Mouse (Mus musculus) CD8-positive naive resting alpha-beta T cell, adult 2 months (primary cell): ENCODE measurements around the gene Vkorc1.

ENCODE experiments used
- DNase-seq, 2 experiments: peaks; one replicate each; pipeline ENCODE4 v3.0.0; 2022; ENCODE audit warnings: low read depth in 2 of 2, low spot score in 2 of 2

Gene Vkorc1

DNA sequence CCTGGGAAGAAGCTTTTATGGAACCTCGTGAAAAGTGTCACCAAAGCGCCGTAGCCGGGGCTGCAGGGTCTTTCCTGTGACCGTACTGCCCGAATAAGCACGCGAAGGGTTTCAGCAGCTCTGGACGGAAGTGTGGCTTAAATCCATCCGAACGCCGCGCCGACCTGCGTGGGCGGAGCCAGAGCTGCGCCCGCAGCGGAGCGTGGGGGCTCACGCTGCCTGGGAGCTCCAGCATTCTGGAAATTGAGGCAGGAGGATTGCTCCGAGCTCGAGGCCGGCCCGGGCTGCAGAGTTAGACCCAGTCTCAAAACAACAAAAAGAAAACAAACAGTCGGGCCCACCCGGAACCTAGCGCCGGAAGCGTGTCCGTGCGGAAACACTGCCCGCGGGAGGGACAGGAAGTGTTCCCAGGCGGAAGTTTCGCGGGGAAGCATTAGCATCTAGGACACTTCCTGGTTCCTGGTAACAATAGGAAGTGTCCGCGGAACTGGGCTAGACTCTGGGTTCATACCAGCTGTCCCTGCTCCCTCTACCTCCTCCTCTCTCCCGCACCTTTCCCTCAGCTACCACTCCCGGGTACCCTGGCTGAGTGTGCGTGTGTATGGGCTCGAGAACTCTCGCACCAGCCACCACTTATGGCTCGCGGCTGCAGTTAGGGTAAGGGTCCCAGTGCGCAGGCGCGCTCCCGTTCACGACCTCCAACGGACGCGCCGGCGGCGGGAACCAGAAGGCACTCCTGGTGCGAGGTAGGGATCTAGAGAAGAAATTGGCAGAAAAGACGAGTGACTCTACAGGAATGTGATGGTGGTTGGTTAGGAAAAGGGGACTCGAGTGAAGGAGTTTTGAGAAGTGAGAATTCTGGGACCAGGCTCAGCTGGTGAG lies 18.7 kb downstream of the Vkorc1 start, which contains the start of gene Zfp668:
Gene Zfp668 (minus strand): TSS at position 362 of the 882 bp plus-strand sequence.
- DNase-seq: peak; percentile 87 to 92

DNA sequence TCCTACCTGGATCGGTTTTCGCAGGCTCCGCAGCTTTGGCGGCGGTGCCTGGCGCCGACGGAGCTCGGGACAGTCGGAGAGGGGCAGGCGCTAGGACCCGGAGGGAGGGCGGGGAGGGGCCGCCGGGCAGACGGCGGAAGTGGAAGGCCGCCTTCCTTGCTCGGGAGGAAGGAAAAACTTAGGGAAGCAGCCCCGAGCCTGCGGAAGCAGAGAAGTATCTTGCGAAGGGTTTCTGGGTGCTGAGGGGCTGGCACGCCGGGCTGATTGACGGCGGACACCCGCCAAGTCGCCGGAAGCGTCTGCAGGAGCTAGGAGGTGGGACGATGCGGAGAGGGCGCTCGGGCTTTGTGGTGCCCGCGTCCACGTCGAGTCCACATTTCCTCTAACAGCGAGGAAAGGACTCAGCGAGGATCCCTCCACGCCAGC lies 19.4 kb downstream of the Vkorc1 start, which contains the start of gene Zfp646:
Gene Zfp646 (plus strand): TSS at position 181 of the 426 bp plus-strand sequence.
- peak; percentile 61 to 66 for DNase-seq

DNA sequence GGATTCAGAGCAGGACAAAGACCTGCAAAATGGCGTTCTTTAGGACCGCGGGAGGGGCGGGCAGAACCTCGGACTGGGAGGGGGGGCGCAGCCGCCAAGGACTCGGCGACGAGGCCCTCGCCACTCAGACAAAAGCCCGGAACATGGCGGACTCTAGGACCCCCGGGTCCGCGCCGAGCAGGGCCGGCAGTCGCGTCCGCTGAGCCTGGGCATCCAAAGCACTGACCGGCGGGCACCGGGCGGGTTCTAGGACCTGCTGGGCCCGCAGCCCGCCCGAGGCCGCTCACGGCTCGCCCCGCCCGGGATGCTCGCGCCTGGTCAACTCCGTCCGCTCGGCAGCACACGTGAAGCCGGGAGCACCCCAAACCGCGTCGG lies 19.8 kb downstream of the Vkorc1 start:
- DNase-seq: peak; percentile 64 to 78

DNA sequence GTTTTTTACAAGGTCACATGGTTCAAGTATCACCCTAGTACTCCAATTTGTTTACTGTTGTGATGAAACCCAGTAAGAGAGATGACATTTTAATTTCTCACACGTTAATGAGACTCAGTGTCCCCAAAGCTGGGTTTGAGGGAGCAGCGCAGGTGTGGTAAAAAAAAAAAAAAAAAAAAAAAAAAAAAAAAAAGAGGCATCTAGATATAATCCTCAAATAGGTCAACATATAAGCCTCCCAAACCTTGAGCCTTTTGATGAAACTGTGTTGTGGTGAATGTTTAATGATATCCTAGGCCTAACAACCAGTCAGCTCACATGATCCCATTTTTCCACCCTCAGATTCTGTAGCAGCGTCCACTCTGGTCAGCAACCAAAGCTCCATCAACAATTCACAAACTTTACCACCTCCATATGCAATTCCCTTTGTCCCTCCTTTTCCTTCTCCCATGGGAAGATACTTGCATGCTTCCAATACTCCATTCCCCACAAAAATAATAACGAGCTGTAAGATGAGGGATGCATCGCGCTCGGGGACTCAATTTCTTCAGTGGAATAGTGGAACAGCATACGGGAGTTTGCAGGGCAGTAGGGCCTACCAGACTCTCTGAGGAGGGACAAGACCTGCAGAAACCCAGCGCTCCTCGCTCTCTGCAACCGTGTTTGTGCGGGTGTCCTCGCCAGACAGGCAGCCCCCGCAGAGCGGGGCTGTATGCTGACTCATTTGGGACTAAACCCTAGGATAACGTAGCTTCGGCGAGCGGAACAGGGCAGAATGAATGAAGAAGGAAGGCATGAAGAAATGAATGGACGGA lies 20.4 kb downstream of the Vkorc1 start:
- DNase-seq: no peak

DNA sequence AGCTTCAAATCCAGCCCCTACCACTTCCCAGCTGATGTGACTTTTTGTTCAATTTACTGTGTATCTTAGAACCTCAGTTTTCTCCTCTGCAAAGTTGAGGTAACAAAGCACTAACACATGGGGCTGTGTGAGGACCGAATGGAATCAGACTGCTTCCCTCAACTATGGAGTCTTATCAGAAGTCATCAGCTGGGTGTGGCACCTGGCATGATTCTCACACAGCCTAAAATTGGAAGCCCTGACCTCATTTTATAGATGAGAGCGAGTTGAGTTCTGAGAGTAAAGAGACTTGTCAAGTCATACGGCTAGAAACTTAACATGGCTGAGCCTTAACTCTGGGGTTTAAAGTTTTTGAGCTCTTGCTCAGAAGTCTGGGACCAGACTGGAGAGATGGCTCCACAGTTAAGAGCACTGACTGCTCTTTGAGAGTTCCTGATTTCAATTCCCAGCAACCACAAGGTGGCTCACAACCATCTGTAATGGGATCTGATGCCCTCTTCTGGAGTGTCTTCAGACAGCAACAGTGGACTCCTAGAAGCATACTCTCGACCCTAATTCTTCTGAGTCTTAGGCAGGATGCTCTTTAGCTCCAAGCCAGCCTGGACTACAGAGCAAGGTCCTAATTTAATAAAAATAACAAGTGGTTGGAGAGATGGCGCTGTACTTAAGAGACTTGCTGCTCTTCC lies 25.1 kb downstream of the Vkorc1 start:
- no peak for DNase-seq

DNA sequence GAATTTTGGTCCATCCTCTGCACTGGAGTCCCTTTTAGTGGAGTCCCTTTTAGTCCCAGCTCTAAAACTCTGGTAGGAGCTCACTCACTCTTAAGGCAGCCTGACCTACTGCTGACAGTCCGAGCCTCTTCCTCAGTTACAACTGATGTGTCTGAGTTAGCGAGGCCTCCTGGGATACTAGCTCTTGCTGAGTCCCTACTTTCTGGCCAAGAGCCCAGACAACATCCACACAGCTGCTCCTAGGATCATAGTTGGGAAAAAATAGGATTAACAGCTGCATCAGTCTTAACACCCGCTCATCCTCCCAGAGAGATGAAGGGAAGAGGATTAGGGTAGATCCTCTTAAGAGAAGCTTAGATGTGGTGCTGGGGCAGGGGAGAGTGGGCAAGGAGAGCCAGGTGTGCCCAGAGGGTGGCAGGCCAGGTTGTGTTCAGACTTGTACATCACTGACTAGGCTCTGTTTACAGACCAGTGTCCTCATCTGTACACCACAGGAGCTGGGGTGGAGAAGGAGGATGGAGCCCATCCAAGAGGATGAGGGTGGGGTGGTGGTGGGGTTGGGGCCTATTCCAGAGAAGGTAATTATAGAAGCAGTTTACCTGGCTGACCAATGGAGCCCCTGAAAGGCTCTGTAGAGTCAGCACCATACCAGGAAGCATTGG lies 26.1 kb downstream of the Vkorc1 start:
- no peak for DNase-seq

DNA sequence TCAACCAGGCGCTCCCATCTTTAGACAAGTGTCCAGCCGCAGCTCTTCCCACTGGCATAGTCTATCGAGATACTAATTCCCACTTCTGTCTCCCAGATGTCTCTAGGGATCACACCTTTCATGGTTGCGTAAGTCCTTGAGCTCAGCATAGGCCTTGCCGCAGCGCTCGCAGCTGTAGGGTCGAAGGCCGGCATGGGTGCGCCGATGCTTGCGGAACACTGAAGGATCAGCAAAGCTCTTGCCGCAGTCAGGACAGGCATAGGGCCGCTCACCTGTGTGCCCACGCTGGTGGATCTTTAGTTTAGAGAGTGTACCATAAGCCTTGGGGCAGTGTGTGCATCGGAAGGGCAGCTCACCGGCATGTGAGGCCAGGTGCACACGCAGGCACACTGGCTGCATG lies 27.8 kb downstream of the Vkorc1 start:
- no peak for DNase-seq

DNA sequence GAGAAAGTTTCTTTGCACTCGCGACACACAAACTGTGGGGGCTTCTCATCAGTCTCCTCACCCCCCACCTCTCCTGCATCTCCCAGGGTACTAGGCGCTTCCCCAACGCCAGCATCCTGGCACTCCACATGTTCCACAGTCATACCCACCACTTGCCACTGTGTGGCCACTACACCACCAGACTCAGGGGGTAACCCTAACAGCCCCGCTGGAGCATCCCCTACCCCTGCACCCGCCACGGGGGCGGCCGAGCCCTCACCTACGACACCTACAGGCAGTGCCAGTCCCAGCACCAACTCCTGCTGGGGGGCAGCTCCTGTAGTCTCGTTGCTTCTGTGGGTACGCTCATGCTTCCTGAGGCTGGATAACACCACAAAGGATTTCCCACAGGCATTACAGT lies 29.0 kb downstream of the Vkorc1 start:
- no peak for DNase-seq

DNA sequence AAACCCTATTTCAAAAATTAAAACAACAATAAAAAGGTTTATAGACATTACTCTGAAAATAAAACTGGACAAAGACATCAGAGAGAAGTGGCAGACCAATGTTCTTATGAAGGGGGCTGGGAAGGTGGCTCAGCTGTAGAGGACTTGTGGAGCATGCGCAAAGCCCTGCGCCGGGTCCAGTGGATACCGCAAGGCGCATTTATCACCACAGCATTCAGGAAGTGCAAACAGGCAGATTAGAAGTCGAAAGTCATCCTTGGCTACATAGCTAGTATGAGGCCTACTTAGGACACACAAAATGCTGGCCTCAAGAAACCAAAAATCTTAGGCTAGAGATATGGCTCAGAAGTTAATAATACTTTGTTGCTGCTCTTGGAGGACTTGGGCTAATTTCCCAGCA lies 37.2 kb downstream of the Vkorc1 start:
- DNase-seq: no peak

DNA sequence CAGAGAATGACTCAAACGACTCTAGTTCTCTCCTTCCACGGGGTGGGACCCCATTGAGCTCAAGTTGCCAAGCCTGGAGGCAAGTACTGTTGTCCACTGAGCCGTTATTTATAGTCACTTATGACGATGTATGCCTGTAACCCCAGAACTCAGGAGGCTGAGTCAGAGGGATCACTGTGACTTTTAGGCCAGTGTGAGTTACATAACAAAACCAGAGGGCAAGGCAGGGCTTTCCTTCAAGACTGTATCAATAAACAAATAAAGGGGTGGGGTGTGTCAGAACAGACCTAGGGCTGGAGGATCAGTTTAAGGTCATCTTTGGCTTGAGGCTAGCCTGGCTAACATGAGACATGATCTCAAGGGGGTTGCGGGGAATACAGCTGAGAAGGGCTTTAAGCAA lies 44.5 kb downstream of the Vkorc1 start:
- no peak for DNase-seq

DNA sequence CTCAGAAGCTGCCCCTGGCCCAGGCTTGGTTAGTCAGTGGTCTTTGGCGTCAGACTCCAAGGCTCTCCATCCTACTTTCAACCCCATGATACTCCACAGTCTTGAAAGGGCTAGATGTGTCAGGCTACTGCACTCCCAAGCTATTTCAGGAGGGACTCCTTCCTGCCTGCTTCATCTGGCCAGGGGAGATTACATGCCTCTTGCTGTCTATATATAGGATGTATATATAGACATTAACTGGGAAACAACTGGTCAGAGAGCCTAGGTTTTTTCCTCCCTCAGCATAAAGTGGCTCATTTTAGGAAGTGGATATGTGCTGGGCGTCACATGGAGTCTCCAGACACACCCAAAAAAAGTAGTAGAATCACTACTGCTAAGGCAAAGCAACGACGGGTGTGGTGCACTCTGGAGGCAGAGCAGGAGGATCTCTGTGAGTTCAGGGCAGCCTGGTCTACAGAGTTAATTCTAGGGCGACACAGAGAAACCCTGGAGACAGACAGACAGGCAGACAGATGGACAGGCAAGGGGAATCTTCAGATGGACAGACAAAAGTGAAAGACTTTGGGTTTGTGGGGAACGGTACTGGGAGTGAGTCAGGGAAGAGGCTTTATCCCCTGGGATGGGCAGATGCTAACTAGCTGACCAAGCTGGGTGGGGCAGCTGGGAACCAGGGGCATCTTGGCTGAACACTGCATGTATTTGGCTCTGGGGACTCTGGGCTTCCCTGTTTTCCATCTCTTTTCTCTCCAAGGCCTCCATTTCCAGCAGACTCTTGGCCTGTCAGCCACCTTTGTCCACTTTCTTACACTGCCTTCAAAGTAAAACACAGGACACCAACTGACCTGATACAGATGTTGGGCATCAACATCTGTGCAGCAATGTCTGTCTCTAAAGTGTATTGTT lies 45.2 kb downstream of the Vkorc1 start:
- DNase-seq: no peak
